Mouse (Mus musculus): ENCODE data around the gene Shld1. TPM values are rescaled to one million over a fixed set of nuclear protein-coding genes. Genes with fewer than 3 reads are reported as not detected.

The Shld1 gene
- total RNA-seq, 2 experiments from 2014 or later, result 6.8 to 8.2 TPM

DNA sequence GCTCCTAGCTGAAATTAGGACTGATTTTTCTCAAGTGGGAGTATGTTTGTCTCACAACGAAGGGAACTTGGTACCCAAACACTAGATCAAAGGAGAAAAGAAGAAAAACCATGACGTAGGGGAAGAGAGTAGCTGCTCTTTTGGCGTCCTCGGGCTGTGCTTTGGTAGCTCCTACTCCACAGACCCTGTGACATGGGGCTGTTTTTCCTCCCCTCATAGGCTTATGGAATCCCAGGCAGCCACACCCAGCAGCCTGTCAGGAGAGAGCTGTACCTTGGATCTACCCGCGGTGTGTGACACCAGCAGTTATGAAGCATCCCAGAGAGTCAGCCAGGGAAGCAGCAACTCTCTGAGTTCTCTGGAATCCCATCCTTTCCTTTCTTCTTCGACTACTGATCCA is 5.0 kb downstream of the Shld1 start:
- no peak for DNase-seq (ENCODE audit: low spot score)

DNA sequence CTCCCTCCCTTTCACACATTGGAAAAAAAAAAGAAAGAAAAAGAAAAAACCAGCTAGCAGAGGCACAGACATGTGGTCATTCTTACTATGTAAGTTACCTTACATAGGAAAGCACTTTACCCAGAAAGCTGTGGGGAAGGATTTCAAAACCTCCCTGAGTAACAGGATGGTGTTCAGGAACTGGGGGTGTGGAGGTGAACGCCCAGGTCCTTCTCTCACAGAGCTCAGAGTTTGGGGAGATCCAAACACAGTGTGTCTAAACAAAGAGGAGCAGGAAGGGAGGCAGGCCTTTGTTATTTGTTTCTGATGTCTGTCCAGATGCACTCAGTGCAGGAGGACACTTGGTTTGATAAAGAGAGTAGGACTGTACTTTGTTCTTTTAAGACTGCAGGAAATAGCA is 5.6 kb downstream of the Shld1 start:
- no peak for DNase-seq (ENCODE audit: low spot score)

DNA sequence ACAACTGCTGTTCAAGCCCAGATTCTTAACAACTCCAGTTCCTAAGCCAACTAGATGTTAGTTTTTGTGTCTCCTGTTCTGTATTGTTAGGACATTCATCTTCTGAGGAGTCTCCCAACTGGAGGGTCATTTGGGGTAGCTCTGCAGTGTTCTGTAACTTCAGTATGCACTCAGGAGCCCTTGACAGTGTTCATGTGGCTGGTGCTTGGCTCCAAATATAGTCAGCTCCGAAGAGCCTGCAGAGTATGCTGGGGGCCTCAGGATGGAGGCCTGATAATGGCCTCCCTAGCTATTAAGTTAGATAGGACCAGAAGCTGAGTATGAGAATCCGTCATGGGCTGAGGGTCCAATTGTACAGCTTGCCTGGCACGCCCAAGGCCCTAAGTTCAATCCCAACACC is 7.2 kb downstream of the Shld1 start:
- DNase-seq (ENCODE audit: low spot score), result no peak

DNA sequence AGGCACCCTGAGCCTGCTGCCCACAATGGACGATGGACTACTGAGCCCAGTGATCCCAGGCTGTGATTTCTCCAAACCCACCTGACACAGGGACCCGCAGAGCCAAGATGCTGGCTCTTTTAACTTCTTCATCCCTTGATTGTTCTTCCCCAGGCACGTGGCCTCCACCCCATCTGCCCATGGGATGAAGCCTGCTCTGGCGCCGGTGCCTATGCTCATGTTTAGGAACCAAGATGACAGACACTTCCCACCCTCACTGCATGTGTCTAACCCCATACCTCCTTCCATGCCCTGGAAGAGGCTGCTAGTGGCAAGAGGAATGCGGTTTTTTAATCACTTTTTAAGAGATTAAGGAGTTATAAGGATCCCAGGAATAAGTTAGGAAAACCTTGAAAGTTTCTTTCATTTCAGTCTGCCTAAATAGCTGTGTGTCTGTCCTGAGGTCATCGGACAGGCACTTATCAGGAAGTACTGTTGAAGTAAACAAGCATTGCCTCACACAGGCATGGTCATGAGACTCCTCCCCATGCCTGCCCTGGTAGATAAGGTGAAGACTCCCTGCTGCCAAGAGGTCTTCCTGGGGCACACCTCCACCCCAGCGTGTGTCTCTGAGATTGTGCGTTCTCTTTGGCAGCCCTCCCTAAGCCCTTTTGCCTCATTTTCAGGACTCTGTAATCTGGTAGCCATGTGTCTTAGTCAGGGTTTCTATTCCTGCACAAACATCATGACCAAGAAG is 8.8 kb downstream of the Shld1 start:
- no peak for DNase-seq (ENCODE audit: low spot score)

DNA sequence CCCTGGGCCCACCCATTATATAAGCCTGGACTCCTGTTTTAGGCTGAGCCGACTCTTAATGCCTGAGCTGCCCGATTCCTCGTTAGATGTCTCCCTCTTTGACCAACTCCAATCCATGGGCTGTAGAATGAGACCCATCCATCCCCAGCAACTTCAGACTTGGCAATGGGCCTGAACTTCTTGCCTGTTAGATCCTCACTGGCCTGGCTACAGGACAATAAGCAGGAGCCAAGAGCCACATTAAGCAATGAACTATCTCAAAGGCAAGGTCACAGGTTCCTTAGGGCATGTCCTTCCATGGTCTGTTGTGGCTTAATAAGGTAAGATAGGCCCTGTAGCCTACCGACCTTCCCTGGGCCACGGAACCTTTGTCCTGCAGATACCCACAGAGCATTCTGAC is 9.8 kb downstream of the Shld1 start:
- no peak for DNase-seq (ENCODE audit: low spot score)

DNA sequence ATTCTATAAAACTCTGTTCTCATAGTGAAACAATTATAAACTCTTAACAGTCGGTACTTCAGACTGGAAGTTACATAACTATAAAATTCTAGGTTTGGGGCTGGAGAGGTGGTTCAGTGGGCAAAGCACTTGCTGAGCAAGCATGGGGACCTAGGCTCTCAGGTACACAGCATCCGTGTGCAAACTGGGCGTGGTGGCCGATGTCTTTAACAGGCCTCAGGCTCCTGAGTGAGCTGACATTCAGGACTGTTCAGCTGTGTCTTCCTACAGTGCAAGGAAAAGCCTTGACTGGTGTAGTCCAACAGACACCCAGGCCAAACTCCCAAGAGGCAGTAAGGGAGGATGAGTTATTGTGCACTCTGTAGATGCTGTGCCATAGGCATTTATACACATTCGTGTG is 10.5 kb downstream of the Shld1 start:
- no peak for DNase-seq (ENCODE audit: low spot score)

DNA sequence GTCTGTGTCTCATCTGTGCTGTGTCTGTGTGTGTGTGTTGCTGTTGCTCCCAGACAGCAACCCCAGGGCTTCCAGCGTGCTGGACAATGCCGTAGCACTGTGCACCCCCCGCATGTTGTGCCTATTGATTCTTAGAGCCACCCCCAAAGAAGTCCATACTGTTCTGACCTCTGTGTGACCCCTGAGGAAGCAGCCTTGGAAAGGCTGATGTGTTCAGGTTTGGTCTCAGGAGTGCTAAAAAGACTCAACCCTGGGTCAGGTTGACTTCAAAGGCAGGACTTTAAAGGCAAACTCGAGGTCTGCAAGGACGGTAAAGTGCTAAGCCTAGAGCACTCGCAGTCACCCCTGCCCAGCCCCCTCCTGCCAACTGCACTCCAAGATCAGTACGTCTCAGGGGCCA is 11.0 kb downstream of the Shld1 start:
- DNase-seq (ENCODE audit: low spot score), result no peak

DNA sequence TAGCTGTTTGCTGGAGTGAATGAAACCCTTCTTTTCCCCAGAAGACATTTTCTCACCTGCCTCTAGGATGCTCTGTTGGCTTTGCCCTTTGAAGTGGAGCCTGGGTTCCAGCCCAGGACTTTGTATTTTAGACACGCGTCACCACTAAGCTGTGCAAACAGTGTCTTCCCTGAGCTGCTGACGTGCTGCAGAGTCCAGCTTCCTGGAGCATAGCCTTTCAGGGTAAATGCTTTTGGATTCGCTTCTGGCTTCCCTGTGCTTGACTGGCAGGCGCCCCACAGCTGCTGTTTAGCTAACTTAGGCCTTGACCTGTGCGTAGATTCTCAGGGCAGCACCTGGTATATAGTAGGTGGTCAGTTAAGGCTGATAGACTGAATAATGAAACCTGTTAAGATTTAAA is 11.7 kb downstream of the Shld1 start:
- peak; percentile 44 for DNase-seq (ENCODE audit: low spot score)

DNA sequence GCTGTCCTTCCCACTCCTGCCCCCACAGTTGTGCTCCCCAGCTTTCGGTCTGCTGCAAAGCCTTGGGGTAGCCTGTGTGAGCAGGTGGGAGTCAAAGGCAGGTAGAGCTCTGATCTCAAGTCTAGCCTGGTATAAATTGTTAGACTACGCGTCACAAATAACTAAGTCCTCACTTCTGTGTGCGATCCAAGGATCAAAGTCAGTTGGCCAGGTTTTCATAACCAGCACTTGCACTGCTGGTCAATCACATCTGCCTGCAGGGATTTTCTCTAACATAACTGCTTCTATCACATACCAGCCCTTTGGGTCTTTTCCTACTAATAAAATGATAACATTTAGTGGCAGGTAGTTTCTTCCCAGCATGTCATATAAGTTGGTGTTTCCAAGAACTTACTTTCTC is 14.2 kb downstream of the Shld1 start:
- DNase-seq (ENCODE audit: low spot score), result no peak

DNA sequence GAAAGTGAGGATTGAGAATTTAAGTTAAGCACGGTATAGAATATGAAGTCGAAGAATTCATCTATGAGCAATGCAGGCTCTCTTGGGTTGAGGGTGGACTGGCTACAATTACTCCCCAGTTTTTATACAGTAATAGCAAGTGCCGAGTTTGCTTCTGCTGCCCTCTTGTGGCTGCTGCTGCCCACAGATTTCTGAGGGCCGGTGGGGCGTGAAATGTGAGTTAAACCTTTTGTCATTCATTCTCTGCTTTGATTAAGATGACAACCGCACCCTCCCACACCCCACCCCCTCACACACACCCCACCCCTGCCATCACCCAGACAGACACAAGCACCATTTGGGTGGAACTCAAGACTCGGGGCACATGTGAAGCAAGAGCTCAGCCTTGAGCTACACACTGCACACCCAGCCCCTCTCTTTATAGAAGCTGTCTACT is 14.7 kb downstream of the Shld1 start:
- DNase-seq (ENCODE audit: low spot score), result peak; percentile 78

DNA sequence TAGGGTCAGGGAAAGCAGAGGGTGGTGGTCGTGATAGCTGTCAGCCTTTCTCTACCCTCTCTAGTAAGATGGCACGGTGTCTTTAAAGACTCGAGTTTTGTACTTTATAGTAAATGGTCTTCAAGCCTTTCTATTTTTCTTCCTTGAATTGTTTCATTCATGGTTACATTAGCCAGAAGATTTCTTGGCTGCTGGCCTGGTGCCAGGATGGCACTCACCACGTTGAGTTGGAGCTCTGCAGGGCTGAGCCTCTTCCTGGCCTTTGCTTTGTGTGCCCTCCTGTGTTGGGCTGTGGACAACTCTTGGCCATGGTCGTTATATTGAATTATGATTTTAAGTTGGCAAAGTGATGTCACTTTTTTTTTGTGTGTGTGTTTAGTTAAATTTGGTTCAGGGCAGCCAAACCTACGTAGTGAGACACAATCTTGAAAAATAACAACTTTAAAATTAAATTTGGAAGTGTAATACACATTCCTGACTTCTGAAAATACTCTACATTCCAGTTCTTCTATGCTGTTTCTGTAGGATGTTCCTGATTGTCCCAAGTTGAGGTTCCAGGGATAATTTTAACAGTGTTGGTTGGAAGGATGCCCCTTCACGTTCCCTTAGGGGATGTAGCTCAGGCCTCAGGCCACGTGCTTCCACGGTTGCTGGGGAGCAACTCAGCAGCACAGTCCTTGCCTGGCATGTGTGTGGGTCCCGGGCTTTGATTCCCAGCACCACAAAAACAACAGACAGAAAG is 18.7 kb downstream of the Shld1 start:
- no peak for DNase-seq (ENCODE audit: low spot score)

DNA sequence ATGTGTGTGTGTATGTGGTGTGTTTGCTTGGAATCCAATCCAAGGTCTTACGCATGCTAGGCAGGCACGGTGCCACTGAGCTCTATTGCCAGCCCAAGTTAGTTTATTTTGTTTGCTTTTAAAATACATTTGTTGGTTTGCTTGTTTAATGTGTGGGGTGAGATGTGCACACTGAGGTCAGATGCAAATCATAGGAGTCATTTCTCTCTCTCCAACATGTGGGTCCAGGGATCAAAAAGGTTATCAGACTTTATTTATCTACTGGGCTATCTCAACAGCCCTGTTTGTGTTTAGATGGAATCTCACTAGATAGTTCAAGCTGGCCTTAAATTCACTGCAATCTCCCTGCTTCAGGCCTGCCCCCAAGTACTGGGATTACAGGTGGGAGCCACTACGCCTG is 19.6 kb downstream of the Shld1 start:
- no peak for DNase-seq (ENCODE audit: low spot score)

DNA sequence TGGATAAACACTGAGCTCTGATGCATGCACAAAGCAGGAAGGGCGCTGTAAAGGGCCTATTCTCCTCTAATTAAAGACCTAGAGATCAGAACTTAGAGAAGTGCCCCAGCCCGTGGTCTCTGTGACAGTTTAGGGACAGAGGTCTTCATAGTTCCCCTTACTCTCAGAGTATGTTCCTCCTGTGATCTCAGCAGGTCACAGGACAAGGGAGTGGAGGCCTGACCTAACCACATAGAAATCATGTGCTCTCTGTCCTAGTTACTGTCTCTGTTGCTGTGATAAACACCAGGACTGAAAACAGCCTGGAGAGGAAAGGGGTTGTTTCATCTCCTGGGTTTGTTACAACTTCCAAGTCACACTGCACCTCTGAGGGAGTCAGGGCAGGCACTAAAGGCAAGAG is 23.8 kb downstream of the Shld1 start:
- DNase-seq (ENCODE audit: low spot score), result no peak

DNA sequence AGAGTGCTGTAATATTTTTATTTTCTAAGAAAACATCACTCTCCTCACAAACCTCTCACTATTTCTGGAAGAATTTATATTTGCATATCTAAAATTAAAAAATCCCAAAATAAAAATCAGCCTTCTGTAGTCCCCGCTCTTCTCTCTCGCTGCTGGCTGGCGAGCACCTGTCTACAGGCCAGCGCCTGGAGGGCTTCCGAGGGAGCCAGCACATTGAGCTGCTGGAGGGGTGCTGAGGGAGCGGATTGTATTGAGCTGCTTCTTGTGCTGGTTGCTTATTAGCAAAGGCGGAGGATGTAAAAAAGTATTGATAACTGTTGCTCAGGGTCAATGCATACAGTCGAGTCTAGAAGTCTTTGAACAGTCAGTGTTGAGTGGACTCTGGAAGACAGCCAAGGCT is 25.3 kb downstream of the Shld1 start:
- no peak for DNase-seq (ENCODE audit: low spot score)

DNA sequence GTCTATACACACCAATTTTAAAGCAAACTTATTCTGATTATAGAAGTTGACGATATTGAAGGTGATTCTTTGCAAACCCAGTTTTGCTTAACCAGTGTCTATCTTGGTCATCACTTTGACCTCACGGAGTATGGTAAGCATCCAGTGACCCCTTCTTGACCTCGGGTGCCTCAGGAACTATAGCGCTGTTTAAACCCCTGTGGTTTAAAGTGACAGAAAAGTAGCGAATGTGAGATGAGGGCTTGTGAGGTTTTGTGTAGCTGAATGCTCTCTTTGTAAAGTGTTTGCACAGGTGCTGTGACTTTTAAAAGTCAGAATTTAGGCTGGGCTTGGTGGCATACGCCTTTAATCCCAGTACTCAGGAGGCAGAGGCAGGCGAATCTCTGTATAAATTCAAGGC is 27.8 kb downstream of the Shld1 start:
- DNase-seq (ENCODE audit: low spot score), result no peak

DNA sequence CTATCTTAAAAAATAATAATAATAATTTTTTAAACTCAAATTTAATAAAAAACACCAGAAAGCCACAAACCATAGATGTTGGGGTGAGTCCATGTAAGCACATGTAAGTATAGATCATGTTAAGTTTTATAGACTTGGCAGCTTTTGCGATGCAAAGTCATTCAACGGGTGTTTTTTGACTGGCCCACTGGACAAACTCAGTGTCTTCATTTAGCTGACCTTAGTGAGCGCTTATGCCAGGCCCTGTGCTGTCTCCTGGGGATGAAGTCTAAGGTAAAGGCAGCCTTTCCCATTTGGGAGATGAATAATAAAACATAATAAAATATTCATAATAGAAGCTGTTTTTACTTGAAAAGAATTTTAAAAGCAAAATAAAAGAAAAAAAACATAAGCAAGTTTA is 28.2 kb downstream of the Shld1 start:
- no peak for DNase-seq (ENCODE audit: low spot score)

DNA sequence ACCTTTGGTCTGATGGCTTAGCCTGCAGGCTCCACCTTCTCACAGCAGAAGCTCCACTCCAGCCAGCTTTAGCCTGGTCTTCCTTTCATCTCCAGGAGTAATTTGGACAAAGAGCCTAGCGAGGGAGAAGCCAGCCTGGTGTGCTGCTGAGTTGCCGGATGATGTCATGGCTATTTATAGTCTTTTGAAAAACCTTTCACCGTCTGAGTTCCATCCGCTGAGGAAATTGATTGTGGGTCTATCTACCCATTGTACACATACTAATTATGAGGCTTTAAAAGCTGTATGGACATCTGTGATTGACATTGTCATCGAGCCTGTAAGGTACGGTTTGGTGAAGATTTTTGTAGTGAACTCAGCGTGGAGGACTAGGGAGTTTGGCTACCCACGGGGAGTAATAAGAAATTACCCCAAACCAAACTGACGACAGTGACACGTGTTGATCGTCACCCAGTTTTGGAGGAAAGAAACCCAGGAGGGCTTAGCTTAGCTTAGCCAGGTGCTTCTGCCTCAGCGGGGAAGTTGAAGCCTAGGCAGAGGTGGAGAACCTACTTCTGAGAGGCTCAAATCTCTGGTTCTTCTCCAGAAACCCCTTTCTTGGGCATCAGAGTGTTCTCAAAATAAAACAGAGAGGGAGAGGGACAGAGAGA is 28.8 kb downstream of the Shld1 start:
- no peak for DNase-seq (ENCODE audit: low spot score)

DNA sequence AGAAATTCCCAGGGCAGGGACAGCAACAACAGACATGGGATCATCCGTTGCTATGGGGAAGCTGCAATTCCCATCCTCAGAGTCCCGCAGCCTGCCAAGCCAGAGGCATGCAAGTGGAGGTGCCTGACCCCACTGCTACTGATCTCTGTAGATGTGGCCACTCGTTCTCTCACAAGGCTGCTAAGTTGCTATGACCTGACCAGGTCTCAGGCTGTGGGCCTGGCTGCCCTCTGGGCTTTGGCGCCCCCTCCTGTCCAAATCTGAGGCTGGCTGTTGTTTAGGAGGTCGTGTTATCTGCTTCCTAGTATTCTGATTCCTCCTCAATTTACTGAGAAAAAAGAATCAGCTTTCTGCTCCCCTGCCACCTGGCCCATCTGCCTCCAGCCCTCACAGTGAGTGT is 29.4 kb downstream of the Shld1 start:
- DNase-seq (ENCODE audit: low spot score), result peak; percentile 56

DNA sequence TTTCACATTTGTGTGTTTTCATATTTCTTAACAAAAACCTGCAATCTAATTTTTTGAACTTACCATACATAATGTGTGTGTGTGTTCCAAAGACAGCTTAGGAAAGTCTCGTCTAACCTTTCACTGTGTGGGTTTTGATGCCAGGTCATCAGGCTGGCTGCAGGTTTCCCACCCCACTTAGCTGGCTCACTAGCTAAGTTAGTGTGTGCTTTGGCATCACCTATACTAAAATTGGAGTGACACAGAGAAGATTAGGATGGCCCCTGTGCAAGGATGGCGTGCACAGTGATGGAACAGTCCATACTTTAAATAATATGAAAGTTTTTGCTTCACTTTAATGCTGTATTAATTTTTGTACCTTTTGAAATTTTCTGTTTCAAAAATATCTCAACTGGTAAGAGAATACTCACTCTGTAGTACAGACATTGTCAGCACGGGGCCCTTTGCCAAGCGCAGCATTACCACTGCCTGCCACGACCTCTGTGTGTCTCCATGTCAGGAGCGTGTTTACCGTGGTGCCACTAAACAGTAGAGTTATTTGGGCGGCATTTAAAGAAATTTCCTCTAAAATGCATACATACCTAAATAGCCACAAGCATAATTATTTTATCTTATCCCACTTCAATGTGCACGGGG is 30.3 kb downstream of the Shld1 start:
- no peak for DNase-seq (ENCODE audit: low spot score)

DNA sequence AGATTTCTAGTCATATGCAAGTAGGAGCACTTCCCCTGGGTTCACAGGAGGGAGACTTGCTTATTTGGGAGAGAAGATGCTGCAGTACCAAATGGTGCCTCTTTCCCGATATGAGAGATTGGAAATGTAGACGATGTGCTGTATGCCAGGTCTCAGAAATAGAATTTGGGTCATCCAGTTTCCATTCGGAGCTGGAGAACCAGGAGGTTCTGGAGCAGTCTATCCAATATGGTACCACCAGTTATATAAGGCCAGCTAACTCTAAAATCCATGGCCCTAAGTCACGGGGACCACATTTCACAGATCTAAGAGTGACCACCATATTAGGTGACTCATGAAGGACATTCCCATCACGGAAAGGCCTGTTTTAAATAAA is 30.8 kb downstream of the Shld1 start:
- no peak for DNase-seq (ENCODE audit: low spot score)

DNA sequence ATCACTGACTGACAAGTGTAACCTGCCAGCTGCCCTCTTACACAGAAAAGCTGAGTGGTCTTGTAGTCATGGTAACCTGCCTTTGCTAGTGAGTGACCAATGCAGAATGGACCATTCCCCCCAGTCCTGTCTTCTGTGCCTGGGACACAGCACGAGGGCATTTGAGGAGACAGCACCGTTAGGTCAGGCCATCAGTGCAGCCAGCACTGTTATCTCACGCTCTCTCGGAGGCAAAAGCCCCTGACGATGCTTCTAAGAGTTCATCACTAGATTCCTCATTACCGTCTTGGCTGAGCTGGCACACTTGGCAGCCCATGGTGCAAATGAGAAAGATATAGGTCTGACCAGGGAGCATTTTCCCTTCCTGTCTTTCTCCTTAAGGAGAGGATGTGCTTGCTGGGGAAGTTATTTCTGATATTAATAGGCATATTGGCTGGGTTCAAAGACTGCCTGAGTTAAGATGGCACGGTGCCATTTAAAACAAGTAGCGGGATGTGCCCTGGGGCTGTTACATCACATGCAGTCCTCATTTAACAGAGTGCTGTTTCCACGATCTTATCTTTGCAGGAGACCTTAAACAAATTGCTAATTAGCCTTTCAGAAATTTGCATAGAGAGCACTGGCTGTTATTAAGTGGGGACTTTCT is 34.3 kb downstream of the Shld1 start:
- DNase-seq (ENCODE audit: low spot score), result no peak

DNA sequence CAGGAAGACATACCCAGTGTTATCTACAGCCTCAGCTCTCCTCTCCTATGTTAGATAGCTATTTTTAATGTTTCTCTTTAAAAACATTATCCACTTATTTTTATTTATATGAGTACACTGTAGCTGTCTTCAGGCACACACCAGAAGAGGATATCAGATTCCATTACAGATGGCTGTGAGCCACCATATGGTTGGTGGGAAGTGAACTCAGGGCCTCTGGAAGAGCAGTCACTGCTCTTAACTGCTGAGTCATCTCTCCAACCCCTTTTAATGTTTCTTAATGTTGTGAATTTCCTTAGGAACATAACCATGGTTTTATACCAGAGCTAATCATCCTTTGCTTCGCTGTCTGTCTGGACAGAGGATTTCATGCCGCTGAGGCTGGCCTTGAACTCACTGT is 35.1 kb downstream of the Shld1 start:
- DNase-seq (ENCODE audit: low spot score), result no peak
